Mouse (Mus musculus) G1E (cell line): ENCODE data around the gene Rasa2.

ENCODE experiments used
- CTCF ChIP-seq: IDR thresholded peaks from 2 replicates; pipeline ENCODE4 v1.5.1; 2012; ENCODE audit warnings: low read depth, low read length, inconsistent platforms, mixed read lengths
- GATA1 ChIP-seq: IDR thresholded peaks from 2 replicates; pipeline ENCODE4 v1.6.1; 2012; ENCODE audit warnings: borderline replicate concordance, low read length, inconsistent platforms, mixed read lengths
- POLR2AphosphoS5 ChIP-seq: IDR thresholded peaks from 2 replicates; pipeline ENCODE4 v1.6.1; 2012; ENCODE audit warnings: low read depth, low read length, inconsistent platforms; ENCODE audit not compliant: insufficient replicate concordance
- TAL1 ChIP-seq: conservative IDR thresholded peaks from 2 replicates; pipeline ENCODE4 v1.6.1; 2012; ENCODE audit warnings: low read depth, low read length, inconsistent platforms, mixed read lengths

DNA sequence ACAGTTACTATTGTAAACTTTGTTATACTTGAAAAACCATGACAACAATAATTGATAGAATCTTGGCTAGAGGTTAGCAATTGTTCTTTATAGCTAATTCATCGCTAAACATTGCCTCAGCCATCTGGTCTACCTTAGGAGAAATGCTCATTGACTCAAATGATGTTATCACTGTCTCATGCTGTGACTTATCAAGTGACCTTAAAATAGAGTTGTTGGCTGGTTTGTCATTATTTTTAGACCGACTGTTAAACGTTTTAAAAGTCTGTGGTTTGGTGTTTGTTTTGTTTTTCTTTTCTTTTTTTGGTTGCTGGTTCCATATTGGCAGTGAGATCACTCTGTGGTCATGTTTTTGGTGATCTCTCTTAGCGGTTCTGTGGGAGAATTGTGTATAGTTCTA is 22.1 kb upstream of the Rasa2 start:
- TF ChIP-seq CTCF (no peak), POLR2AphosphoS5 (no peak), TAL1 (no peak), GATA1 (no peak)
